Mouse (Mus musculus) fat pad, adult 2 months (tissue): ENCODE measurements around the gene Bbs4.
A peak's percentile ranks its signal among the peaks of the same experiment; 100 is the strongest.

Experiments used
- DNase-seq: peaks from one replicate; pipeline ENCODE4 v3.0.0-alpha.2; 2011; ENCODE audit warnings: low read depth, low spot score; ENCODE audit errors: extremely low read depth

Gene Bbs4

DNA sequence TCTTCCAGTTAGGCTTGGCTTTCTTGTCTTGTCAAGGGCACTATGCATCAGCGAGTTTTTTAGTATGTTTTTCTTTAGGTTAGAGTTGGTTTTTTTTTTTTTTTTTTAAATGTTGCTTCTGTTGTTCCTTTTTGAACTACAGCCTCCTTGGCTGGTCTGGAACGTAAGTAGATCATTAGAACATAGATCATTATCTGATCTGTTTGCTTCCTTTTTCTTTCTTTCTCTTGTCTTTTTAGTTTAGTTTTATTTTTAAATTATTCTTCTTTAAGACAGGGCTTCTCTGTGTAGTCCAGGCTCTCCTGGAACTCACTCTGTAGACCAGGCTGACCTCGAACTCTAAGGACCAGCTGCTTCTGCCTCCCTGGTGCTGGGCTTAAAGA is 60.8 kb downstream of the Bbs4 start:
- no peak for DNase-seq

DNA sequence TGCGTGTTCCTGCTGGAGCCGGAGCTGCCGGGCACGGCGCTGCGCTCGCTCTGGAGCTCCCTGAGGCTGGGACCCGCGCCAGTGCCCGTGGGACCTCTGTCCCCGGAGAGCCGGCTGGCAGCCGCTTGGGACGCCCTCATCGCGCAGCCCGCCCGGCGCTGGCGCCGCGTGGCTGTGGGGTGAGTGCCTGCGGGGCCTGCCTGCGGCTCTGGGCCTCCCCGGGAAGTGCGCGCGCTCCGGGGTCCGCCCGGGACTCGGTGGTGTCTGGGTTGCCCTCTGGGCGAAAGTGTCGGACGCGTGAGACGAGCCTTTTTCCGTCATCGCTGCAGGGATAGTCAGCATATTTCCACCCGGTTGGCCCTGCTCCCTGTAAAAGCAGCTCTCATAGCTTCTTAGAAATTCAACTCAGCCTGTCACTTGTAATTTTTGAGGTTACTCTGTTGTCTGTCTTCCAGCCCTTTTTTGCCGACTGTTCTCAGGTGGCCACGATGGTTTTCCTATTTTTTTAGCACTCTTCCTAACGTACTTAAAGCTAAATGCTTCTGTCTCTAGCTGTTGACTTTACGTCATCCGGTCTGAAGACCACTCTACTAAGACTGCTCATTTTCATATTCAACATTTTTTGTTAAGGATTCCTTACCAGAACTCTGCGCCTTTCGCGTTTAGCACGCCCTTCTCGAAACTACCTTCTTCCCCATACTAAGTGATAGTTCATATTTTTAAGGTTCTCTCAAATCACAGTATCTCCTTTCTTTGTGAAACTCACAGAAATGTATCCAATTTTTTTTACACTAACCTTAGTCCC is 61.4 kb downstream of the Bbs4 start:
- no peak for DNase-seq

DNA sequence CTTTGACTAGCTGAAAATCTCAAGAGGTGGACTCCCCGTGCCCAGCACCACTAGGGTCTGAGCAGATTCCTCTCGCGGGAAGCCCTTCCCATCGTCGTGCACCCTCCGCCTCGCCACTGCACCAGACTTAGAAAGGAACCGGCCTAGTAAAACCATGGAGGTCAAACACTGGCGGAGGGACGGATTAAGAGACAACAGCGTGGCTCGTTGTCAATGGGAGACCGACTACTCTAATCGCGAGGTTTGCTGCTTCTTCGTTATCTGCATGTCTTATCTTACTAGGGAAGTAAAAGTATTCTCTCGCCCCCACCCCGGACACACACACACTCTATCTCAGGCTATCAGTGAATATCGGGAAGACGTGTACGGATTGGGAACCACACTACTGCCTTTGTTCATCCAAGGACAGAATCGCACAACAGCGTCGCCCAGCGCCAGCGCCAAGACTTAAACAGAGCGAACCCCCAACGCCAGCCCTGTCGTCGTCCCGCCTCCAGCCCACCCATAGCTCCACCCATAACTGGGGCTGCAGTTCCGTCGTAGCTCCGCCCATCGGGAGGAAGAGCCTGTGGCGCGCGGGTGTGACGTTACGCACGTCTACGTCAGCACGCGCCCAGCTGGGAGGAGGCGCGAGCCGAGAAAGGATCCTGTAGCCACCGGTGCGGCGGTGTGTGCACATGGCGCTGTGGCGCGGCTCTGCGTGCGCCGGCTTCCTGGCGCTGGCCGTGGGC is 62.2 kb downstream of the Bbs4 start, which contains the start of gene Adpgk:
Gene Adpgk (plus strand): TSS at position 602 of the 731 bp plus-strand sequence.
- DNase-seq: peak; percentile 73

DNA sequence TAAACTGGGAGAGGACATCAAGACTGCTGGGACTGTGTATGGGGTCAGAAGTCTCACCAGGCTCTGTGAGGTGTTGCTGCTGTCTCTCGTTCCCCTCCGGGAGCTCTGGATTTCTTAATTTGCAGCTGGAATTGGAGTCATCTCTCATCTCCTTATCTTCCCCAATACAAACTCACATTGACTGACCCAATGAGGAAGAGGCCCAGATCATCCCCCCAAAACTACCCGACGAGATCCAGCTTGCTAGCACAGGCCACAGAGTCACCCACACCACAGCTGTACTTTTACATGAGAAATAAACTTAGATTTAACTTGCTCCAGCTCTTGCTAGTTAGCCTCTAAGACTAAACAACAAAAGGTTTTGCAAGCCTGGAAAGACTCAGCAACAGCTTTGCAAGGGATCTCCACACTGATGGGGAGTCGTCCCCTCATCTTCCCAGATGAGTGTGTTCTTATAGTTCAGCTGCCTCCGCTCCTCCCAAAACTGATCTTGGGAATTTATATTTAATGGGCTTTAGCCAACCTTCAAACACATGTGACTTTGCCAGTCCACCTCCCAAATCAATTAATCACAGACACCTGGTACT is 63.7 kb downstream of the Bbs4 start:
- DNase-seq: no peak

DNA sequence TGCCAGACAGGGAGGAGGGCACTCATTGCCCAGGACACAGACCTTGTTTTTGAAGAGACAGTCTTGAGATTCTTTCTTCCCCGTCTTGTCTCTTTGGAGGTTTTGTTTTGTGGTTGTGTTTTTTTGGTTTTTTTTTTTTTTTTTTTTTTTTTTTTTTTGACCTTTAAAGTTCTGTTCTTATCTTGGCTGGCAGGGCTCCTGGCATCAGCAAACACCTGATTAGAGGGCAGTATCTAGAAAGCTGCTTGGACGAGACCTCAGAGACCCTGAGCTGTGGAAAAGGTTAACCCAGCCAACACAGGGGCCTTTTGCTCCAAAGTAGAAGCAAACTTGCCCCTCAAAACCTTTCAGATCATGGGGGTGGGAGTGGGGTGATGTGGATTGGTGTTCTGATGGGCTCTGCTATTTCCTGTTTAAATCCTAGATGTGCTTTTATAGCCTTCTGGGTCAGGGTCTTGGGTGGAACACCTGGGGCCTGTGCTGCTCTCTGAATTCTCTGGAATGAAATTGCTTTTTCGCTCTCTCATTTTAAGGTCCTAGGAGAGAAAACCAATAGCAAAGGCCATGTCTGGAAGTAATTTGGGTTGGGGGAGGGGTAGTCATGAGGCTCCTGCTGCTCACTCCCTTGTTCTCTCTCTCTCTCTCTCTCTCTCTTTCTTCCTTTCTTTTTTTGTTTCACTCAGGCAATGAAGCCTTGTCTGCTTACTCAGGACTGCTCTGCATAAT is 64.5 kb downstream of the Bbs4 start:
- no peak for DNase-seq

DNA sequence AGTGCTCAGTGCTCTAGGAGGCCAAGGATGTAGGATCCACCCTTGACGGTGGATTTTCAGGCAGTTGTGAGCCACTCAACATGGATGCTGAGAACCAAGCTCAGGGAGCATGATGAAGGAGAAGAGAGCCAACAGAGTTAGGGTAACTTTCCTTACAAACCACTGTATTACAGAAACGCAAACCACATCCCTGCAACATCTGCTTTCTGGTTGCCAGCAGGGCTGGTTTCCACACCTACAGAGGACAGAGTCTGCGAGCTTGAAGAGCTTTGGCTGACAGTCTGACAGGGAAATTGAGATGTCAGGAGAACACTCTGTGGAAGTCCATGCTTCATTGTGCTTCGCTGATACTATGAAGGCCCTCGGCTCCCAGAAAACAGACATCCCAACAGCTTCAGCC is 65.2 kb downstream of the Bbs4 start:
- no peak for DNase-seq

DNA sequence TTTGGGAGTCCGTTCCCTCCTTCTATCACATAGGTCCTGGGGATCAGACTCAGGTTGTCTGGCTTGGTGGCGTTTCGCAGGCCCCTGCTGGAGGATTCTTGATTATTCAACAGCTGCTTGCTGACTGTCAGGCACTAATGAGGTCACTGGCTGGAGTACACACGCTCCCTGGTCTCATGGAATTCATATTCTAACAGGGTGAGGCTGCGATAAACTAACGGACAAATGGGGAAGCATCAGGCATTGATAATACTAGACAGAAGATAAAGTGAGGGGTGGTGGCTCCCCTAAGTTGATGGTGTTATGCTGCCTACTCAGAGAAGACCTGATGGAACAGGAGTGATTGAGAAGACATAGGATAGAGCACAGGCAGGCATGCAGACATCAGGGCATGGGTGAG is 67.7 kb downstream of the Bbs4 start:
- no peak for DNase-seq

DNA sequence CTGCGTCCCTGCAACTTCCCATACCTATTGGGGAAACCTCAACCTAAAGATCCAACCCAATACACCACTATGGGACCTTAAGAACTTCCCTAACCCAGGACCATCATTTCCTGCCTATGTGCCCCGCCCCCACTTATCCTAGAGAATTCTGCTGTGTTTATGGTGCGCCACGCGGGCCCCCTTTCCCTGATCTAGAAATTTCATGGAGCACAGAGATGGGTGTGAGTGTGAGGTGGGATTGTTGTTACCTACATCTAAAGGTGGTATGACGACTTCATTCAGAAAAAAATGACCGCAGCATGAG is 70.7 kb downstream of the Bbs4 start:
- no peak for DNase-seq

DNA sequence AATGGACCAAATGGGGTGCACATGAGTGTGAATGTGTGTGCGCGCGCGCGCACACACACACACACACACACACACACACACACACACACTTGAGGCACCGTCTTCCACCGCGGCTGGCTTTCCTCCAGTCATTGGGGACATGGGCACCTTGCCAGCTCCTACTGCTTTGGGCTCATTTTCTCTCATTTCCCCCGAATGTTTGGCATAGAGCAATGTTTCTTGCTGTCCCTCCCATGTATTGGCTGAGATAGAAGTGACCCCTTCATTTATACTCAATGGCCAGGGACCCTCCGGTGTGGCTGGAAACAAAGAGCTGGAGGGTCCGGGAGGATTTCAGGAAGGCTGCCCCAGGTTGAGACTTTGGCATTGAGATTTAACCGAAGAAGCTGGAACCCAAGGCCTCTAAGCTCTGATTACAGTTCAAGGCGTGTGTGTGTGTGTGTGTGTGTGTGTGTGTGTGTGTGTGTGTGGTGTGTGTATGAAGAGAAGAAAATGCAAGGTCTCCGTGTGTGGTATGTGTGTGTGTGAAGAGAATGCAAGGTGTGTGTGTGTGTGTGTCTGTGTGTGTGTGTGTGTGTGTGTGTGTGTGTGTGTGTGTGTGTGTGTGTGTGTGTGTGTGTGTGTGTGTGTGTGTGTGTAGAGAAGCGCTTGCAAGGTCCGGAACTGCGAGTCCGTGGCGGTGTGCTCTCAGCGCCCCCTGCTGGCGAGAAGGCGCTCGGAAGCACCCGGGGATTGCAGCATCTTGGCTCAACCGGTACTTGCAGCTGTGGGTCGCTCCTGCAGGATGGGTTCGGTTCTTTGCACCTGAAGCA is 71.2 kb downstream of the Bbs4 start:
- DNase-seq: no peak

DNA sequence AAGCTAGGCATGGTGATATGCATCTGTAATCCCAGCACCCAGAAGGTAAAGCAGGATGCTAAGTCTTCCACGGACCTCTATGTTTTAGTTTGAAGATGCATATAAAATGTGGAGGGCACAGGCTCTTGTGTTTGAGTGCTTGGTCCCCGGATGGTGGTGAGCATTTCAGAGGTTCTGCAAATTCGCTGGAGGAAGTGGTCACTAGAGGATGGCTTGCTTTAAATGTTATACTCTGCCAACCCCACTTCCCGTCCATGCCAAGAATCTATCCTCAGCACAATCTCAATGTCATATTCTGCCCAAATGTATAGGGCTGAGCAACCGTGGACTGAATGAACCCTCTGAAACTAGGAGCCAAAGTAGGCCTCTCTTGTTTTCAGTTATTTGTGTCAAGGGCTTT is 72.4 kb downstream of the Bbs4 start:
- no peak for DNase-seq

DNA sequence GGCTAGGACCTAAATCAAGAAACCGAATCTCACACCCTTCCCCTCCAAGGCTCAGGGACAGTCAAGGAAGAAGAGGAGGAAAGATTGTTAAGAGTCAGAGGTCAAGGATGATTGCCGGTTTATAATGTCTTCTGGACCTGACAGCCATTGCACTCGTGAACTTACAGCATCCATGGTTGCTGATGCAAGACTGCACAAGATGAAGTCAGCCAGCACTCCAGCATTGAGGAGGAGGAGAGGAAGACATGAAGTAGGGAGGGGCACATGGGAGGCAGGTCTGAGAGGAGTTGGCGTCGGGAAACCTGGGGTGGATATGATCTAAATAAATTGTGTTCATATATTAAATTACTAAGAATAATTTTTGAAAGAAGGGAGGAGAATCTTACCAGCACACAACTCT is 74.6 kb downstream of the Bbs4 start:
- DNase-seq: no peak

DNA sequence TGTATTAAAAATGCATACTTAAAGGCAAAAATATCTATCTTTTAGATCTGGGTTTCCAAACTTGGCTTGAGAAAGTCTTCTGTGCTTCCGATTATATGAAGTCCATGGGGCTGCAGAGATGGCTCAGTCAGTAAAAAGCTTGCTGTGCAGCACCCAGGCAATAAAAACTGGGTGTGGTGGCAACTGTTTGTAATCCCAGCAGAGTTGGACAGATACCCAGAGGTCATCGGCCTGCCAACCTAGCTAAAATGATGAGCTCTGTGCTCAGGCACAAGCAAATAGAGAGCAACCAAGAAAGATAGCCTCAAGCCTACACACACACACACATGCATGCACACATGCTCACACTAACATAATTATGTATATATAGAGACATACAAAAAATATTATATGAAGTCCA is 75.1 kb downstream of the Bbs4 start:
- no peak for DNase-seq

DNA sequence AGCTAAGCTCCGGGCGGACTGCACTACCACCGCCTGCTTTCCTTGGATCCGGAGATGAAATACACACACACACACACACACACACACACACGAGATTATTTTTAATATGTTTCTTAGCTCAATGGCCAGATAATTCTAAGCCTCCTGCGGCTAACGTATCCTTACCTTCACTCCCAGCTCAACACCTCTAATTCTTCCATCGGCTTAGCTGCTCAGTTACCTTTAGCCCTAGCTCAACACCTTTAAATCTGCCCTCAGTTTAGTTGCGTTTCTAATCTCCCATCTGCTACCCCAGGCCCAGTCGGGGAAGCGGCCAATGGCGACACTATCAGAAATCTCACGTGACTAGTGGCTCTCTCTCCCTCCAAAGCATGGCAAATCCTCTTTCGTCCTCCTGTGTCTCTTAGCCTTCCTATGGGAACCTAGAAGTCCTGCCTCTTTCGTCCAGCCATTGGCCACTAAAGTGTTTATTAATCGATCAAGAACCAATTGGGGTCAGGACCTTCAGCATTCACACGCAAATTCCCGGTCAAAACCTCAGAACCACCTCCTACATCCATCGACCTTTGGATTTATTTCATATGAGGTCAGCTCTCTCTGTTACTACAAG is 78.4 kb downstream of the Bbs4 start:
- no peak for DNase-seq

DNA sequence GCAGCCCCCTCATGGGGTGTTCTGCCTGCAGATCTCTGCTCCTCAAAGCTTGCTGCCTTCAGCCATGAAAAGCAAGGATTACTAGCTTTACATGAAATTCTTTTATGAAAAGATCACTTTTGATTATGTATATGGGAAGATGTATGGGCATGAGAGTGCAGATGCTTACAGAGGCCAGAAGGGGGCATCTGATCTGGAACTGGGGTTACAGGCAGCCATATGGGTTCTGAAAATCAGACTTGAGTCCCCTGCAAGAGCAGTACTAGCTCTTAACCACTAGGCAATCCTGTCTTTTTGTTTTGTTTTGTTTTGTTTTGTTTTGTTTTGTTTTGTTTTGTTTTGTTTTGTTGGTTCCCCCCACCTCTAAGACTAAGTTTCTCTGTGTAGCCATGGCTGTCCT is 80.1 kb downstream of the Bbs4 start:
- no peak for DNase-seq
